Mouse (Mus musculus) embryonic facial prominence, embryonic 15.5 days (tissue): ENCODE measurements around the gene Cyp17a1. TPM values are rescaled to one million over a fixed set of nuclear protein-coding genes. Genes with fewer than 3 reads are reported as not detected.

Experiments used
- ATAC-seq: fragments of 200-750 bp; cut with Nextera tagmentation; 2 replicates; pipeline ENCODE4 v1.8.0; 2017; ENCODE audit warnings: low read depth, moderate TSS enrichment; ENCODE audit not compliant: insufficient number of reproducible peaks, low FRiP score, low TSS enrichment
- H3K27ac ChIP-seq: fragments of 300-500 bp; sonication (generic); replicated peaks from 2 replicates; pipeline ENCODE4 v1.5.1; 2015; ENCODE audit warnings: mild to moderate bottlenecking, inconsistent platforms
- H3K27me3 ChIP-seq: fragments of 300-500 bp; sonication (generic); 2 replicates; pipeline ENCODE4 v1.6.1; 2015; ENCODE audit warnings: inconsistent platforms
- H3K36me3 ChIP-seq: fragments of 300-500 bp; sonication (generic); 2 replicates; pipeline ENCODE4 v1.6.1; 2015; ENCODE audit warnings: mild to moderate bottlenecking, inconsistent platforms
- H3K4me1 ChIP-seq: fragments of 300-500 bp; sonication (generic); 2 replicates; pipeline ENCODE4 v1.6.1; 2015; ENCODE audit warnings: inconsistent platforms
- H3K4me2 ChIP-seq: fragments of 300-500 bp; sonication (generic); replicated peaks from 2 replicates; pipeline ENCODE4 v1.6.1; 2015; ENCODE audit warnings: mild to moderate bottlenecking, inconsistent platforms
- H3K4me3 ChIP-seq: fragments of 300-500 bp; sonication (generic); replicated peaks from 2 replicates; pipeline ENCODE4 v1.5.1; 2015; ENCODE audit warnings: mild to moderate bottlenecking, inconsistent platforms
- H3K9ac ChIP-seq: fragments of 300-500 bp; sonication (generic); 2 replicates; pipeline ENCODE4 v1.6.1; 2015; ENCODE audit warnings: inconsistent platforms
- H3K9me3 ChIP-seq: fragments of 300-500 bp; sonication (generic); replicated peaks from 2 replicates; pipeline ENCODE4 v1.6.1; 2016; ENCODE audit warnings: inconsistent platforms
- WGBS: fragments of 180-500 bp; shearing (Covaris S2); methylation state at CpG from one replicate; pipeline ENCODE4 v1.1.7; 2015; 5-methylcytosine and 5-hydroxymethylcytosine counted together
- polyA plus RNA-seq: library from polyadenylated mRNA; unstranded; fragments of >200 nt; fragmentation: Nextera tagmentation; extraction: Ambion mirVana; gene quantifications from 2 replicates; pipeline ENCODE4 v1.2.1, GENCODE M21; 2015

Gene Cyp17a1
- 1.1 and 2.3 TPM in 2 replicates for polyA plus RNA-seq

GRCm38 (mm10) chr19:46672766-46673418 is at the start of gene Cyp17a1:
Cyp17a1 (minus strand) TSS chr19:46673172.
- Histone ChIP-seq H3K9ac (no peak within 1 kb of the TSS), H3K27ac (no peak within 1 kb of the TSS), H3K36me3 (no peaks in the 10 kb centered on the region), H3K4me1 (no peaks in the 10 kb centered on the region), H3K4me2 (no peak within 1 kb of the TSS), H3K4me3 (no peak within 1 kb of the TSS), H3K9me3 (no peaks in the 10 kb centered on the region), H3K27me3 (peaks cover 10% of the 10 kb centered on the region; the same call in 1 of the 2 replicates)
- WGBS: 49% methylated on average over 5 of the region's 5 CpGs
- no peak for ATAC-seq

- H3K4me1 ChIP-seq: no peaks in the 10 kb centered on the region
These were observed 45.2 kb upstream of the Cyp17a1 start for GRCm38 (mm10) chr19:46718150-46718549.

GRCm38 (mm10) chr19:46715016-46715415 is 42.0 kb upstream of the Cyp17a1 start:
- peaks cover 16% of the 10 kb centered on the region; the same call in 1 of the 2 replicates for H3K36me3 ChIP-seq
- no peak overlapping the region for H3K4me2 ChIP-seq
- no peaks in the 10 kb centered on the region for H3K9me3 ChIP-seq
- no peak overlapping the region for H3K4me3 ChIP-seq
- WGBS: 87% methylated on average over 8 of the region's 8 CpGs
- no peaks in the 10 kb centered on the region for H3K4me1 ChIP-seq
- no peak for ATAC-seq
- no peaks in the 10 kb centered on the region for H3K27me3 ChIP-seq
- H3K27ac ChIP-seq: no peak overlapping the region
- H3K9ac ChIP-seq: no peak overlapping the region

More at GRCm38 (mm10) chr19:46718150-46718549, 45.2 kb upstream of the Cyp17a1 start:
- Histone ChIP-seq H3K27ac (no peak overlapping the region), H3K9me3 (no peaks in the 10 kb centered on the region), H3K9ac (no peak overlapping the region), H3K4me2 (no peak overlapping the region), H3K36me3 (peaks cover 9% of the 10 kb centered on the region; the same call in 1 of the 2 replicates), H3K27me3 (no peaks in the 10 kb centered on the region), H3K4me3 (no peak overlapping the region)
- ATAC-seq: no peak
- 76% methylated on average over 4 of the region's 4 CpGs for WGBS

- Histone ChIP-seq H3K9ac (no peak overlapping the region), H3K36me3 (peaks cover 16% of the 10 kb centered on the region; the same call in 1 of the 2 replicates), H3K4me3 (no peak overlapping the region), H3K27ac (no peak overlapping the region), H3K9me3 (no peaks in the 10 kb centered on the region), H3K4me1 (no peaks in the 10 kb centered on the region), H3K27me3 (no peaks in the 10 kb centered on the region), H3K4me2 (no peak overlapping the region)
- no peak for ATAC-seq
- 77% methylated on average over 8 of the region's 8 CpGs for WGBS
These were observed 41.3 kb upstream of the Cyp17a1 start for GRCm38 (mm10) chr19:46714234-46714633.

- 95% methylated on average over 4 of the region's 4 CpGs for WGBS
- no peak overlapping the region for H3K4me2 ChIP-seq
These were observed 37.6 kb upstream of the Cyp17a1 start for GRCm38 (mm10) chr19:46710614-46711013.

GRCm38 (mm10) chr19:46707296-46708151 is 34.6 kb upstream of the Cyp17a1 start, which contains the start of gene As3mt:
As3mt (plus strand) TSS chr19:46707458.
- WGBS: 6% methylated on average over 31 of the region's 31 CpGs
- peak within 1 kb of the TSS; percentile 33 for H3K9ac ChIP-seq
- 0 out of 2 replicates have a peak, but pooled peaks cover 10% of the 10 kb centered on the region for H3K36me3 ChIP-seq
- peak within 1 kb of the TSS; percentile 44 for H3K4me3 ChIP-seq
- peak within 1 kb of the TSS; percentile 62 for H3K4me2 ChIP-seq
- H3K27ac ChIP-seq: no peak within 1 kb of the TSS
- H3K27me3 ChIP-seq: no peaks in the 10 kb centered on the region
- no peaks in the 10 kb centered on the region for H3K9me3 ChIP-seq
- peak; percentile 51 for ATAC-seq
- peaks cover 14% of the 10 kb centered on the region for H3K4me1 ChIP-seq

More at GRCm38 (mm10) chr19:46710614-46711013, 37.6 kb upstream of the Cyp17a1 start:
- Histone ChIP-seq H3K9me3 (no peaks in the 10 kb centered on the region), H3K27ac (no peak overlapping the region), H3K9ac (no peak overlapping the region), H3K4me3 (no peak overlapping the region), H3K4me1 (peaks cover 14% of the 10 kb centered on the region), H3K36me3 (peaks cover 13% of the 10 kb centered on the region; the same call in 1 of the 2 replicates), H3K27me3 (no peaks in the 10 kb centered on the region)
- ATAC-seq: no peak

- Histone ChIP-seq H3K9ac (no peak overlapping the region), H3K36me3 (0 out of 2 replicates have a peak, but pooled peaks cover 10% of the 10 kb centered on the region), H3K4me3 (peak overlapping the region; percentile 44), H3K27me3 (no peaks in the 10 kb centered on the region), H3K4me1 (peaks cover 14% of the 10 kb centered on the region), H3K4me2 (peak overlapping the region; percentile 62), H3K27ac (no peak overlapping the region), H3K9me3 (no peaks in the 10 kb centered on the region)
- WGBS: 75% methylated on average over 9 of the region's 9 CpGs
- no peak for ATAC-seq
These were observed 33.7 kb upstream of the Cyp17a1 start for GRCm38 (mm10) chr19:46706540-46707295.

GRCm38 (mm10) chr19:46705779-46706495 is 33.0 kb upstream of the Cyp17a1 start:
- WGBS: 46% methylated on average over 7 of the region's 7 CpGs
- ATAC-seq: no peak

GRCm38 (mm10) chr19:46701156-46701555 is 28.2 kb upstream of the Cyp17a1 start:
- H3K36me3 ChIP-seq: 0 out of 2 replicates have a peak, but pooled peaks cover 3% of the 10 kb centered on the region
- no peaks in the 10 kb centered on the region for H3K4me1 ChIP-seq
- H3K27me3 ChIP-seq: no peaks in the 10 kb centered on the region
- H3K4me2 ChIP-seq: no peak overlapping the region
- H3K4me3 ChIP-seq: no peak overlapping the region
- no peak overlapping the region for H3K9ac ChIP-seq
- H3K9me3 ChIP-seq: no peaks in the 10 kb centered on the region
- 70% methylated on average over 9 of the region's 9 CpGs for WGBS
- no peak for ATAC-seq
- no peak overlapping the region for H3K27ac ChIP-seq

More at GRCm38 (mm10) chr19:46705779-46706495, 33.0 kb upstream of the Cyp17a1 start:
- Histone ChIP-seq H3K4me2 (no peak overlapping the region), H3K9ac (no peak overlapping the region), H3K4me1 (peaks cover 14% of the 10 kb centered on the region), H3K36me3 (0 out of 2 replicates have a peak, but pooled peaks cover 10% of the 10 kb centered on the region), H3K27ac (no peak overlapping the region), H3K9me3 (no peaks in the 10 kb centered on the region), H3K27me3 (no peaks in the 10 kb centered on the region), H3K4me3 (no peak overlapping the region)

- H3K4me3 ChIP-seq: no peak overlapping the region
- H3K9ac ChIP-seq: no peak overlapping the region
- H3K27ac ChIP-seq: no peak overlapping the region
- H3K27me3 ChIP-seq: no peaks in the 10 kb centered on the region
- H3K4me2 ChIP-seq: no peak overlapping the region
- peaks cover 3% of the 10 kb centered on the region; the same call in 1 of the 2 replicates for H3K36me3 ChIP-seq
- no peaks in the 10 kb centered on the region for H3K4me1 ChIP-seq
- WGBS: 66% methylated on average over 10 of the region's 10 CpGs
- no peak for ATAC-seq
- H3K9me3 ChIP-seq: no peaks in the 10 kb centered on the region
These were observed 26.1 kb upstream of the Cyp17a1 start for GRCm38 (mm10) chr19:46699011-46699481.
